Mouse (Mus musculus) adrenal gland, adult 10 weeks (tissue): ENCODE data around the gene Srprb. TPM values are rescaled to one million over a fixed set of nuclear protein-coding genes. Genes with fewer than 3 reads are reported as not detected.

Experiments used
- polyA plus RNA-seq: library from polyadenylated mRNA; stranded (reverse); fragments of 350-450 nt; fragmentation: Illumina TruSeq; extraction: RNeasy Lipid Tissue Mini Kit (QIAGEN cat#74804); gene quantifications from one replicate; pipeline ENCODE4 v1.2.3, GENCODE M21; 2014; ENCODE audit warnings: low read depth, low replicate concordance

Srprb gene
- 15.9 TPM for polyA plus RNA-seq

GRCm38 (mm10) chr9:103201561-103202260, at the start of gene Srprb:
TSS of gene Srprb (minus strand) at chr9:103202137.

GRCm38 (mm10) chr9:103230151-103230951, 28.4 kb upstream of the Srprb start, which contains the start of the genes Gm20425 and Trf:
TSS of gene Gm20425 (minus strand) at chr9:103230307.
TSS of gene Trf (minus strand) at chr9:103230444.

Other genes with a start within 250 kb of the Srprb start
- gene Slco2a1, start 213.4 kb downstream of the Srprb start, polyA plus RNA-seq, result 0.93 TPM
- 10.6 TPM for gene Rab6b, start 90.3 kb downstream of the Srprb start, polyA plus RNA-seq
- 4.7 TPM for gene Gm20425, start 28.2 kb upstream of the Srprb start, polyA plus RNA-seq
- 255 TPM for gene Trf, start 28.3 kb upstream of the Srprb start, polyA plus RNA-seq
- gene 1300017J02Rik, start 102.9 kb upstream of the Srprb start, polyA plus RNA-seq, result not detected
- 39.8 TPM for gene Topbp1, start 103.1 kb upstream of the Srprb start, polyA plus RNA-seq
- gene Cdv3, start 163.7 kb upstream of the Srprb start, polyA plus RNA-seq, result 277 TPM